Mouse (Mus musculus): ENCODE data around the gene Plscr1.

Gene Plscr1

GRCm38 (mm10) chr9:92249447-92249852 is at the start of gene Plscr1:
TSS of gene Plscr1 (plus strand) at chr9:92249750.
- DNase-seq (ENCODE audit: low spot score) = no peak

GRCm38 (mm10) chr9:92204397-92204796 is 45.2 kb upstream of the Plscr1 start:
- DNase-seq (ENCODE audit: low spot score) = no peak

GRCm38 (mm10) chr9:92207307-92207706 is 42.2 kb upstream of the Plscr1 start:
- DNase-seq (ENCODE audit: low spot score) = peak; percentile 43

- DNase-seq (ENCODE audit: low spot score) = no peak
Measured at GRCm38 (mm10) chr9:92207757-92208156, 41.8 kb upstream of the Plscr1 start.

- no peak for DNase-seq (ENCODE audit: low spot score)
Measured at GRCm38 (mm10) chr9:92209850-92210249, 39.7 kb upstream of the Plscr1 start.

GRCm38 (mm10) chr9:92210386-92210967 is 39.1 kb upstream of the Plscr1 start:
- no peak for DNase-seq (ENCODE audit: low spot score)

- DNase-seq (ENCODE audit: low spot score) = no peak
Measured at GRCm38 (mm10) chr9:92211048-92211447, 38.5 kb upstream of the Plscr1 start.

GRCm38 (mm10) chr9:92217484-92217883 is 32.1 kb upstream of the Plscr1 start:
- no peak for DNase-seq (ENCODE audit: low spot score)

- DNase-seq (ENCODE audit: low spot score) = no peak
Measured at GRCm38 (mm10) chr9:92217896-92218295, 31.7 kb upstream of the Plscr1 start.

GRCm38 (mm10) chr9:92220151-92220550 is 29.4 kb upstream of the Plscr1 start:
- no peak for DNase-seq (ENCODE audit: low spot score)

GRCm38 (mm10) chr9:92221480-92221879 is 28.1 kb upstream of the Plscr1 start:
- DNase-seq (ENCODE audit: low spot score) = no peak

- DNase-seq (ENCODE audit: low spot score) = no peak
Measured at GRCm38 (mm10) chr9:92224598-92225231, 24.8 kb upstream of the Plscr1 start.

GRCm38 (mm10) chr9:92226127-92226655 is 23.4 kb upstream of the Plscr1 start:
- DNase-seq (ENCODE audit: low spot score) = no peak

GRCm38 (mm10) chr9:92226795-92227194 is 22.8 kb upstream of the Plscr1 start:
- no peak for DNase-seq (ENCODE audit: low spot score)

- no peak for DNase-seq (ENCODE audit: low spot score)
Measured at GRCm38 (mm10) chr9:92228867-92229832, 20.4 kb upstream of the Plscr1 start.

- no peak for DNase-seq (ENCODE audit: low spot score)
Measured at GRCm38 (mm10) chr9:92229833-92230205, 19.7 kb upstream of the Plscr1 start.

- DNase-seq (ENCODE audit: low spot score) = no peak
Measured at GRCm38 (mm10) chr9:92234901-92235458, 14.6 kb upstream of the Plscr1 start.

GRCm38 (mm10) chr9:92248773-92249446 is 640 bp upstream of the Plscr1 start:
- no peak for DNase-seq (ENCODE audit: low spot score)

GRCm38 (mm10) chr9:92249987-92250772 is 630 bp downstream of the Plscr1 start:
- DNase-seq (ENCODE audit: low spot score) = peak; percentile 57

- DNase-seq (ENCODE audit: low spot score) = no peak
Measured at GRCm38 (mm10) chr9:92252718-92253117, 3.2 kb downstream of the Plscr1 start.

All from urinary bladder, postnatal 25 days (tissue).